Mouse (Mus musculus) CH12.LX (cell line): ENCODE results near the gene Rnaseh2c. TPM values are rescaled to one million over a fixed set of nuclear protein-coding genes. Genes with fewer than 3 reads are reported as not detected.

Experiments
- DNase-seq: peaks from one replicate; pipeline ENCODE4 v3.0.0-alpha.2; 2013; ENCODE audit errors: extremely low read depth
- H3K27ac ChIP-seq: 2 replicates; pipeline ENCODE4 v1.5.1; 2012; ENCODE audit warnings: low read depth, mild to moderate bottlenecking, control low read depth, moderate library complexity; ENCODE audit not compliant: insufficient read depth
- H3K27me3 ChIP-seq: replicated peaks from 2 replicates; pipeline ENCODE3; 2012; ENCODE audit warnings: inconsistent platforms
- H3K36me3 ChIP-seq, 2 experiments: replicated peaks in 1 of 2; 2 replicates each; pipeline versions ENCODE3 to v1.6.1; 2012; ENCODE audit warnings: inconsistent platforms in 1 of 2, low read length in 1 of 2, mild to moderate bottlenecking in 1 of 2, mixed read lengths in 1 of 2, moderate library complexity in 1 of 2; ENCODE audit not compliant: control insufficient read depth in 1 of 2, insufficient read depth in 1 of 2
- H3K4me1 ChIP-seq, 2 experiments: 2 replicates each; pipeline ENCODE4 v1.6.1; 2012; ENCODE audit warnings: inconsistent platforms in 1 of 2, moderate library complexity in 1 of 2; ENCODE audit not compliant: insufficient read depth in 2 of 2, control insufficient read depth in 1 of 2
- H3K4me2 ChIP-seq: 2 replicates; pipeline ENCODE4 v1.6.1; 2012; ENCODE audit warnings: low read depth, mild to moderate bottlenecking, control low read depth; ENCODE audit not compliant: poor library complexity, insufficient read depth, severe bottlenecking
- H3K4me3 ChIP-seq, 3 experiments: fragments of 150-350 bp in 1 of 3; sonication (generic) in 1 of 3; replicated peaks in 1 of 3; 2 replicates each; pipeline versions ENCODE3 to v1.5.1; 2011 to 2012; ENCODE audit warnings: low read depth in 2 of 3, low read length in 2 of 3, mild to moderate bottlenecking in 2 of 3, moderate library complexity in 2 of 3, control low read depth in 1 of 3, improper control_type of control experiment in 1 of 3, inconsistent platforms in 1 of 3, mixed read lengths in 1 of 3; ENCODE audit not compliant: poor library complexity in 1 of 3
- H3K79me2 ChIP-seq: replicated peaks from 2 replicates; pipeline ENCODE4 v1.6.1; 2012; ENCODE audit warnings: mild to moderate bottlenecking, moderate library complexity; ENCODE audit not compliant: control insufficient read depth, poor library complexity, insufficient read depth, severe bottlenecking; ENCODE audit errors: extremely low read depth
- H3K9ac ChIP-seq: 2 replicates; pipeline ENCODE4 v1.6.1; 2012; ENCODE audit warnings: low read depth, mild to moderate bottlenecking, control low read depth, moderate library complexity; ENCODE audit not compliant: insufficient read depth
- H3K9me3 ChIP-seq: replicated peaks from 2 replicates; pipeline ENCODE3; 2012; ENCODE audit warnings: low read length, inconsistent platforms, mixed read lengths
- CHD1 ChIP-seq: IDR thresholded peaks from 2 replicates; pipeline ENCODE4 v1.6.1; 2012; ENCODE audit warnings: low read depth, low read length, improper control_type of control experiment, inconsistent platforms
- CTCF ChIP-seq, 2 experiments: IDR thresholded peaks in 1 of 2; conservative IDR thresholded peaks in 1 of 2; 2 replicates each; pipeline ENCODE4 v1.5.1; 2011 to 2012; ENCODE audit warnings: low read depth in 2 of 2, low read length in 2 of 2, improper control_type of control experiment in 1 of 2, inconsistent platforms in 1 of 2, mild to moderate bottlenecking in 1 of 2, moderate library complexity in 1 of 2
- ELF1 ChIP-seq: IDR thresholded peaks from 2 replicates; pipeline ENCODE4 v1.6.1; 2014; ENCODE audit warnings: low read depth, mild to moderate bottlenecking, inconsistent platforms, low read length, improper control_type of control experiment
- EP300 ChIP-seq: IDR thresholded peaks from 2 replicates; pipeline ENCODE4 v1.6.1; 2011; ENCODE audit warnings: low read length, improper control_type of control experiment
- JUN ChIP-seq: IDR thresholded peaks from 2 replicates; pipeline ENCODE4 v1.6.1; 2011; ENCODE audit warnings: low read depth, mild to moderate bottlenecking, low read length, improper control_type of control experiment, moderate library complexity; ENCODE audit not compliant: insufficient read depth
- JUND ChIP-seq: conservative IDR thresholded peaks from 2 replicates; pipeline ENCODE4 v1.6.1; 2011; ENCODE audit warnings: low read depth, low read length, improper control_type of control experiment
- KAT2A ChIP-seq: IDR thresholded peaks from 2 replicates; pipeline ENCODE4 v1.6.1; 2012; ENCODE audit warnings: low read length, improper control_type of control experiment, inconsistent platforms; ENCODE audit not compliant: insufficient replicate concordance
- MAZ ChIP-seq: IDR thresholded peaks from 2 replicates; pipeline ENCODE4 v1.6.1; 2012; ENCODE audit warnings: low read depth, mild to moderate bottlenecking, inconsistent platforms, low read length, improper control_type of control experiment, moderate library complexity
- NELFE ChIP-seq: IDR thresholded peaks from 2 replicates; pipeline ENCODE4 v1.6.1; 2011; ENCODE audit warnings: low read depth, low read length, improper control_type of control experiment
- NRF1 ChIP-seq: IDR thresholded peaks from 2 replicates; pipeline ENCODE4 v1.6.1; 2014; ENCODE audit warnings: low read depth, mild to moderate bottlenecking, inconsistent platforms, low read length, improper control_type of control experiment, moderate library complexity
- POLR2A ChIP-seq: IDR thresholded peaks from 2 replicates; pipeline ENCODE4 v1.6.1; 2011; ENCODE audit warnings: low read depth, mild to moderate bottlenecking, improper control_type of control experiment, low read length
- RAD21 ChIP-seq: IDR thresholded peaks from 2 replicates; pipeline ENCODE4 v1.6.1; 2011; ENCODE audit warnings: low read depth, mild to moderate bottlenecking, low read length, improper control_type of control experiment, moderate library complexity
- TBP ChIP-seq: conservative IDR thresholded peaks from 2 replicates; pipeline ENCODE4 v1.6.1; 2011; ENCODE audit warnings: low read depth, low read length, improper control_type of control experiment
- TCF12 ChIP-seq: IDR thresholded peaks from 2 replicates; pipeline ENCODE4 v1.6.1; 2014; ENCODE audit warnings: low read depth, mild to moderate bottlenecking, inconsistent platforms, low read length, improper control_type of control experiment
- UBTF ChIP-seq: IDR thresholded peaks from 2 replicates; pipeline ENCODE4 v1.6.1; 2012; ENCODE audit warnings: low read depth, mild to moderate bottlenecking, inconsistent platforms, low read length, improper control_type of control experiment, moderate library complexity
- USF1 ChIP-seq: IDR thresholded peaks from 2 replicates; pipeline ENCODE4 v1.6.1; 2014; ENCODE audit warnings: low read depth, mild to moderate bottlenecking, inconsistent platforms, low read length, improper control_type of control experiment
- USF2 ChIP-seq: conservative IDR thresholded peaks from 2 replicates; pipeline ENCODE4 v1.6.1; 2011; ENCODE audit warnings: low read depth, low read length, improper control_type of control experiment
- ZC3H11A ChIP-seq: IDR thresholded peaks from 2 replicates; pipeline ENCODE4 v1.6.1; 2012; ENCODE audit warnings: low read depth, mild to moderate bottlenecking, inconsistent platforms, low read length, improper control_type of control experiment
- ZKSCAN1 ChIP-seq: IDR thresholded peaks from 2 replicates; pipeline ENCODE4 v1.6.1; 2012; ENCODE audit warnings: low read depth, inconsistent platforms, low read length, improper control_type of control experiment, borderline replicate concordance
- ZMIZ1 ChIP-seq: IDR thresholded peaks from 2 replicates; pipeline ENCODE4 v1.6.1; 2012; ENCODE audit warnings: low read depth, mild to moderate bottlenecking, inconsistent platforms, low read length, improper control_type of control experiment
- dilution Hi-C: fragments of 300-500 bp; cut with MboI; formaldehyde crosslinking; loops from 2 replicates; pipeline ENCODE4 v1.14.3; 2020; ENCODE audit warnings: low sequenced_read_pairs; ENCODE audit not compliant: extremely low pct_unique_long_range_greater_than_20kb, extremely low pct_ligation_motif_present
- in situ Hi-C: fragments of 300-500 bp; cut with MboI; formaldehyde crosslinking; loops from 3 replicates; pipeline ENCODE4 v1.14.3; 2019; ENCODE audit warnings: low sequenced_read_pairs, low pct_ligation_motif_present, low pct_unique_long_range_greater_than_20kb, mixed read lengths
- polyA plus RNA-seq: library from polyadenylated mRNA; unstranded; fragments of >175 nt; gene quantifications from 2 replicates; pipeline ENCODE4 v1.2.1, GENCODE M21; 2012; ENCODE audit warnings: low read depth; ENCODE audit not compliant: insufficient read length
- total RNA-seq, 2 experiments: library from RNA; depleted of rRNA; stranded (reverse); fragments of 300-350 nt in 1 of 2; fragments of >200 nt in 1 of 2; gene quantifications; 2 replicates each; pipeline ENCODE4 v1.2.3; 2012 to 2014

The Rnaseh2c gene
- total and polyA plus RNA-seq, 3 experiments = 54.2 to 124 (median 79.0) TPM

GRCm38 (mm10) chr19:5571831-5572230, 29.8 kb upstream of the Rnaseh2c start:
- H3K4me1 ChIP-seq = peaks cover 7 to 14% of the 10 kb centered on the region in 2 experiments
- peaks cover 26 to 34% of the 10 kb centered on the region in 2 experiments for H3K36me3 ChIP-seq
- H3K79me2 ChIP-seq = 0 out of 2 replicates have a peak, but pooled peaks cover 5% of the 10 kb centered on the region
- H3K9me3 ChIP-seq = no peaks in the 10 kb centered on the region
- H3K9ac ChIP-seq = no peak overlapping the region
- in situ Hi-C loops (no loop called here), dilution Hi-C loops (no loop called here)
- TF ChIP-seq KAT2A (no peak), TBP (no peak), USF1 (no peak), TCF12 (no peak), POLR2A (no peak), MAZ (no peak), JUN (no peak), ZKSCAN1 (no peak), UBTF (no peak), ZMIZ1 (no peak), CTCF (conservative IDR thresholded peaks at IDR 0.05 in 1 of 2, IDR thresholded peaks at IDR 0.05 in 1 of 2; ENCODE audit: low read depth in 2 of 2, low read length in 2 of 2) (no peak), USF2 (no peak), NELFE (no peak), NRF1 (no peak), RAD21 (no peak), EP300 (no peak), ELF1 (no peak)
- no peak overlapping the region for H3K27ac ChIP-seq
- no peak overlapping the region for H3K4me3 ChIP-seq
- no peak for DNase-seq
- no peak overlapping the region for H3K4me2 ChIP-seq
- peaks cover 2% of the 10 kb centered on the region for H3K27me3 ChIP-seq

- in situ Hi-C loops (no loop called here), dilution Hi-C loops (no loop called here)
- DNase-seq = no peak
- no peak overlapping the region for H3K4me2 ChIP-seq
- H3K4me1 ChIP-seq = peaks cover 7 to 12% of the 10 kb centered on the region in 2 experiments
- H3K9me3 ChIP-seq = no peaks in the 10 kb centered on the region
- H3K9ac ChIP-seq = no peak overlapping the region
- H3K79me2 ChIP-seq = 0 out of 2 replicates have a peak, but pooled peaks cover 5% of the 10 kb centered on the region
- TF ChIP-seq JUND = no peak
- TF ChIP-seq CHD1 = no peak
- no peak for TF ChIP-seq ZC3H11A
- no peak for TF ChIP-seq EP300
- no peak for TF ChIP-seq KAT2A
- no peak overlapping the region for H3K4me3 ChIP-seq
- no peak overlapping the region for H3K27ac ChIP-seq
- no peaks in the 10 kb centered on the region for H3K27me3 ChIP-seq
- peaks cover 26 to 34% of the 10 kb centered on the region in 2 experiments for H3K36me3 ChIP-seq
These were observed 29.1 kb upstream of the Rnaseh2c start for GRCm38 (mm10) chr19:5572331-5573125.
